Mouse (Mus musculus) cerebellum, adult 2 months (tissue): ENCODE measurements around the gene Epb41.

ENCODE experiments used
- CTCF ChIP-seq: fragments of 200-500 bp; IDR thresholded peaks from 2 replicates; pipeline ENCODE4 v1.5.1; 2011; ENCODE audit warnings: low read depth, mild to moderate bottlenecking, control low read depth, low read length, moderate library complexity, borderline replicate concordance; ENCODE audit not compliant: insufficient read depth
- POLR2A ChIP-seq: fragments of 200-500 bp; IDR thresholded peaks from 2 replicates; pipeline ENCODE4 v1.6.1; 2011; ENCODE audit warnings: low read length, control low read depth, borderline replicate concordance; ENCODE audit not compliant: insufficient read depth

DNA sequence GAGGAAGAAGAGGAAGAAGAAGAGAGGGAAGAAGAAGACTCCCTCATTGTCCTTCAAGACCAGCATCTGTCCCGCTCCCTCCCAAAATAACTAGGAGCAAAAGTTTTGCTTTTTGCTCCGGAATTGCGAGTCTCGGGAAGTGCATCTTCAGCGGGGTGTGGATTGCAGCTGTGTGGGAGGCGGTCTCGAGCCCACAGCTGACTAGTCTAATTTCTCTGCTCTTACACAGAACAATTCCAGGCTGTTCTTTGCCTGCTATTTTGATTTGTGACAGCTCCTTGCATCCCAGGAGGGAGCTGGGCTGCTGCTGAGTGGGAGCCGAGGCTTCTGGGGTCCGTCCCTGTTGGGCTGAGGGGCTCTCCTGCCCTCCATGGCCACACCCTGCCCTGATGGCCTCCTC is 44.4 kb upstream of the Epb41 start:
- TF ChIP-seq CTCF, result no peak
- no peak for TF ChIP-seq POLR2A
